Comparison of ENCODE assay signal across 14 mouse cellular contexts in the genomic region with DNA sequence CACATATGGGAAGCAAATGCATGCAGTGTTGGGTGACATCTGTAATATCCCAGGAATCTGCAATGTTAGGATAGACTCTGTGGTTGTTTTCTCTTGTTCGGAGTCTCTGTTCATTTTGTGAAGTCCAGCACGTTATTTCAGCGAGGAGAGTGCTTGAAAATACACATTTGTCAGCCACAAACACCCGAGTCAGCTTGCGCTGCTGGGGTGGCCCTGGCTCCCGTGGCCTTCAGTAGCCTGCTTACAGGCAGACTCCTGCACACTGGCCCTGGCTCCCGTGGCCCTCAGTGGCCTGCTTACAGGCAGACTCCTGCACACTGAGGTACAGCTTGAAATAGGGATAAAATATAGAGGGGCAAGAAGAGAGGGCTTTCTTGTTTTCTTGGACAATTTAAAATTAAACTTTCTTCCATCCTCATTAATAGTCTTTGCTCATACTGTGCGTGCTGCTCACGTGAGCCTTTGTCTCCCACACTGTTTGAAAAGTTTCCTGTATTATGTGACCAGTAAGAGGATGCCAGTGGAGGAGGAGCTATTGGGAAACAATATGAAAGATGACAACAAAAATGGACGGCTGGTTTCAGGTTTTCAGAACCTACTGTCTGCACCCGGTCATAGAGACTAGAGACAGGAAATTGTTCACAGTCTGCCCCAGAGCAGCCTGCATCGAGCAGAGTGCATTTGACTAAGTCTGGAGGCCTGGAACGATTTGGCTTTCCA.
DNase-seq lines count a peak whose midpoint lies in the region; ATAC-seq lines count a peak whose summit lies in the region.
"Had no signal": no experiment of that assay in that cellular context is flagged by ENCODE, and none has a peak within 500 bp of the region (broad histone marks: within the 10 kb centered on the region; RNA-seq: fewer than 3 reads in every experiment).

No protein-coding gene starts in this region.

- WGBS in forebrain, embryonic 16.5 days, result 35% methylated on average over 13 of the region's 13 CpGs

- intact Hi-C loops in gastrocnemius, postnatal 14 days (cut with DNase I; ENCODE audit: low total_unique reads), result no loop called here

- H3K27ac ChIP-seq in forebrain, embryonic 16.5 days (ENCODE audit: low read length), result peak overlapping the region; percentile 95
- H3K27ac ChIP-seq: heart, adult 2 months; midbrain, embryonic 12.5 days had no signal

- peak overlapping the region; percentile 35 for H3K9ac ChIP-seq in forebrain, embryonic 16.5 days (replicated peaks; ENCODE audit: low read depth, low read length)
- H3K9ac ChIP-seq: midbrain, embryonic 12.5 days had no signal

- H3K36me3 ChIP-seq in forebrain, embryonic 16.5 days (ENCODE audit: control insufficient read depth, insufficient read depth), result no peaks in the 10 kb centered on the region
- H3K36me3 ChIP-seq: midbrain, embryonic 12.5 days had no signal

- H3K27me3 ChIP-seq in forebrain, embryonic 16.5 days (replicated peaks; ENCODE audit: control insufficient read depth, insufficient read depth, low read length), result no peaks in the 10 kb centered on the region

- no peak for ATAC-seq in forebrain, embryonic 16.5 days
- ATAC-seq in activated CD4-positive, CD25-positive, alpha-beta regulatory T cell, adult 4 months, result no peak

- 0 out of 2 replicates have a peak overlapping the region, but pooled peaks have one; percentile 3 for H3K4me2 ChIP-seq in forebrain, embryonic 16.5 days (ENCODE audit: low read length)
- H3K4me2 ChIP-seq: midbrain, embryonic 12.5 days had no signal

- H3K4me1 ChIP-seq in forebrain, embryonic 16.5 days (replicated peaks; ENCODE audit: control insufficient read depth, insufficient read depth, low read length), result peaks cover 34% of the 10 kb centered on the region

- DNase-seq in gastrocnemius, postnatal 14 days, result peak; percentile 11
- DNase-seq in gastrocnemius, postnatal 10 days, result no peak
- peak; percentile 25 for DNase-seq in adrenal gland, postnatal 10 days
- DNase-seq in cerebellum, postnatal 14 days, result peak; percentile 59 to 76
- DNase-seq in thymus, adult 18-20 months, result no peak
- no peak for DNase-seq in frontal cortex, adult 2 months (ENCODE audit: extremely low spot score in 1 of 2, low spot score in 1 of 2)
- DNase-seq: B cell, adult 2 months; heart, adult 2 months; kidney, postnatal 14 days; lung, adult 18-20 months had no signal

- H3K9me3 ChIP-seq in forebrain, embryonic 16.5 days (ENCODE audit: control insufficient read depth, low read length), result no peaks in the 10 kb centered on the region
- H3K9me3 ChIP-seq: midbrain, embryonic 12.5 days had no signal

- no peak overlapping the region for H3K4me3 ChIP-seq in forebrain, embryonic 16.5 days (replicated peaks; ENCODE audit: low read length)
- H3K4me3 ChIP-seq: erythroblast, embryonic 14.5 days; heart, adult 2 months; midbrain, embryonic 12.5 days had no signal

Comparison
In these comparisons a context has a peak if more than half of its experiments do, and no peak if none do; other contexts are left out.
1. DNase-seq: peak in gastrocnemius, postnatal 14 days (single experiment), adrenal gland, postnatal 10 days (single experiment) and cerebellum, postnatal 14 days (2 of 2); none in gastrocnemius, postnatal 10 days (single experiment), thymus, adult 18-20 months (0 of 2) and frontal cortex, adult 2 months (0 of 2).